Mouse (Mus musculus) left cerebral cortex, adult 2 months (tissue): ENCODE measurements around the gene Fam221a. TPM values are rescaled to one million over a fixed set of nuclear protein-coding genes. Genes with fewer than 3 reads are reported as not detected.

Experiments
- DNase-seq, 2 experiments: peaks; one replicate each; pipeline ENCODE4 v3.0.0; 2021 to 2022; ENCODE audit warnings: low spot score in 2 of 2, mixed read lengths in 1 of 2; ENCODE audit errors: extremely low spot score in 1 of 2
- H3K27ac ChIP-seq: fragments of 200-600 bp; 2 replicates; pipeline ENCODE4 v1.8.1; 2022
- H3K4me3 ChIP-seq: fragments of 200-600 bp; 2 replicates; pipeline ENCODE4 v1.8.1; 2022
- CTCF ChIP-seq: fragments of 200-600 bp; IDR thresholded peaks from 2 replicates; pipeline ENCODE4 v1.8.1; 2022; ENCODE audit warnings: antibody characterized with exemption, mild to moderate bottlenecking, moderate library complexity
- intact Hi-C: fragments of 180-260 bp; cut with DNase I; formaldehyde crosslinking; loops from one replicate; pipeline ENCODE4 v1.15.1; 2025
- long read RNA-seq, 2 experiments: library from polyadenylated mRNA; stranded (forward); transcript quantifications; one replicate each; pipeline ENCODE4 v2.0.0; 2021; ENCODE audit warnings: borderline mapping rate in 2 of 2
- total RNA-seq, 2 experiments: library from RNA; stranded (reverse); gene quantifications; 2 replicates each; pipeline ENCODE4 v1.2.3; 2021

The Fam221a gene
- 1 to 10 TPM; 1.2 to 1.4 TPM for total RNA-seq
- long read RNA-seq, experiment 1, result 0 reads
- long read RNA-seq, experiment 2, result 0 reads

DNA sequence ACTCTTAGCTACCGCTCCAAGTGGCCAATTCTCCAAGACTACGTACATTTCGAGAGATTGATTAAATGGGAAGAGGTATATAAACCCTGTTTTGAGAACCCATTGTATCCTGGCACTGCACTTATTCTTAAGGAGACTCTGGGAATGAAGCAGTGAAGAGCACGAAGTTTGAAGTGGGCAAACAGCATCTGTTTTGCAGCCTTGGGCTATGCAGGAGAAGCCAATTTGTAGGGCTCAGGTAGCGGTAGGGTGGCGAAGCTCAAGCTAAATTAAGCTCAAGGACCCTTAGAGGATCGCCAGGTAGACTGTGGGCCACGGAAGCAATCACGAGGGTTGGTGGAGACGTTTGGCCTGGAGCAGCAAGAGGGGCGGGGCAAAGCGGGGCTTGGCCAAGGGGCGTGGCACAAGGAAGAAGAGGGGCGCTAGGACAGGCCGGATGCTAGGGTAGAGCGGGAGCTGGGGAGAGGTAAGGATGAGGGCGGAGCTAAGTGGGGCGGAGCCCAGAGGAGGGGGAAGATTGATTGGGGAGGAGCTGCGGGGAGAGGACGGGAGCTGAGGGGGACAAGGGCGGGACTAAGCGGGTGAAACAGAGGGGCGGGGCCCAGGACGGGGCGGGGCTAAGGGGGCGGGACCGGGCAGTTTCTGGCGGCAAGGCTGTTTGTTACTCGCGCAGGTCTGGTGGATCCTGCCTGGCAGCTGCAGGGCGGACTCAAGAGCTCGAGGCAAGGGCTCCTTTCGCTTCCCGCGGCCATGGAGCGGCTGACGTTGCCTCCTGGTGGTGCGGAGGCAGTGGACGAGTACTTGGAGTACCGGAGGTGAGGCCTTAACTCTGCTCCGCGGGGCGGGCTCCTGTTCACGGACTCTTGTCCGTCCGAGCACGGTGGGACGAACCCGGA lies at the start of gene Fam221a:
Gene Fam221a (plus strand): TSS at position 581 of the 896 bp plus-strand sequence.
- Histone ChIP-seq H3K27ac (no peak within 1 kb of the TSS), H3K4me3 (peak within 1 kb of the TSS; percentile 63)
- peak; percentile 54 to 59 for DNase-seq
- no peak; the same call in 1 of the 2 replicates for TF ChIP-seq CTCF
- intact Hi-C loops, result loop anchor here (2.0 kb wide), 1 partner anchor 49 kb away; the partner anchor contains the start of gene Ccdc126

DNA sequence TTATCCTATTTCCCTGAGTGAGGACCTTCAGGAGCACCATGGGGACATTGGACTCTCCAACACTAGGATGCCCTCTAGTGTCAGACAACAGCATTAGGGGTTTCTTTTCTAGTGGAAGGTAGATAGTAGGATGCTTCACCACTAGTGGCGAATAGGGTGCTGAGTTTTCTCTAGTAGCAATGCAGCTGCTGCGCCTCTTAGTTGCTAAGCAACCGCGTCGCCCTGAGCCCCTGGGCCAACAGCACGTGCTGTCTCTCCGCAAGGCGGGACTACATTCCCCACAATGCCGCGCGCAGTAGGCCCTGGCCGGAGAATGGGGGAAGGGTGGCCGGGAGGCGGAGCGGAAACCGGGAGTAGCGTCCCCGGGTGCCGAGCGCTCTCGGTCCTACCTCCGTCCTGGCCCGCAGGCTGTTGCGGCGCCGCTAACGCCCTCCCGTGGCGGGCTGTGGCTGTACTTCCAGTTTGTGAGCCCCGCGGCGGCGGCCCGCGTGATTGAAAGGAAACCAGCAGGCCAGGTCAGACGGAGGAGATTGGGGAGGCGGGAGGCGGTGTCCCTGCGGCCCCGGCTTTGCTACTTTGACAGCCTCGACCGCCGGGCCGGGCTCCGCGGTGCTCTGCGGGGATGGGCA lies 48.5 kb upstream of the Fam221a start, which contains the start of gene Ccdc126:
Gene Ccdc126 (plus strand): TSS at position 309 of the 629 bp plus-strand sequence.
- intact Hi-C loops, result loop anchor here (1.0 to 2.0 kb wide), 3 partner anchors 48 to 78 kb away; partner anchors contain the start of gene Fam221a
- H3K4me3 ChIP-seq, result peak within 1 kb of the TSS; percentile 58

DNA sequence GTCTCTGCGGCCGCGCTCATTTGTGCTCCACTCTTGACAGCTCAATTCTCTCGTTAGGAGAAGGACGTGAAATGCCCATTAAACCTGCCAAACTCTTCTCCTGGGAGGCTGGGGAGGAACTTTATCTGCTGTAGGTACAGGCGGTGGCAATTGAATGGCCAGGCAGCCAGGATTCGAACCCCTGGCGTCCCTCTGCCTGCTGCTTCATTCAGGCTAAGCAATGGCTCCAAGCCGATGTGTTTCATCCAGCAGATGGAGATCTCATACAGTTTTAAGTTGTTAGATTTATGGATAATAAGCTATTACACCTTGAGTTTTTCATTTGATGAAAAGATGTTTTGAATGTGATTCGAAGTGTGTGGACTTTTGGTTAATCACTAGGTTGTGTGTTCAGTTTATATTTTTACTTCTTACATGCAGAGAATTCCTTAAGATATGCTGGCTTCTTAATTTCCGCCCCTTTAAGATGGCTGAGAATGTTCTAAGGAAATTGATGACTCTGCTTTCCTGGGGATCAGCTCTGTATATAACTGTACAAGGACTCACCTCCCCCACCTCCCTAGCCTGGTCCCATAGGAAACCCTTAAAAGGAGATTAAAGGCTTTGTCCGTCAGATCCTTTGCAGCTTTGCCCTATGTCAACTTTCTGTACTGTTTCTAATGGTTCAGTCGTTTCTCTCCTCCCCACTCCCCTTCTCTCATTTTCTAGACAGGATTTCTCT lies 47.8 kb upstream of the Fam221a start:
- H3K4me3 ChIP-seq, result peak overlapping the region; percentile 58
- no peak for DNase-seq
- peak overlapping the region; percentile 84 for H3K27ac ChIP-seq
- intact Hi-C loops, result loop anchor here (1.0 to 2.0 kb wide), 3 partner anchors 47 to 78 kb away; partner anchors contain the start of gene Fam221a
- no peak; the same call in 1 of the 2 replicates for TF ChIP-seq CTCF

More for the DNA sequence above, 48.5 kb upstream of the Fam221a start, which contains the start of gene Ccdc126:
- peak; percentile 97 to 99 for DNase-seq
- peak; percentile 78 for TF ChIP-seq CTCF
- peak within 1 kb of the TSS; percentile 84 for H3K27ac ChIP-seq

DNA sequence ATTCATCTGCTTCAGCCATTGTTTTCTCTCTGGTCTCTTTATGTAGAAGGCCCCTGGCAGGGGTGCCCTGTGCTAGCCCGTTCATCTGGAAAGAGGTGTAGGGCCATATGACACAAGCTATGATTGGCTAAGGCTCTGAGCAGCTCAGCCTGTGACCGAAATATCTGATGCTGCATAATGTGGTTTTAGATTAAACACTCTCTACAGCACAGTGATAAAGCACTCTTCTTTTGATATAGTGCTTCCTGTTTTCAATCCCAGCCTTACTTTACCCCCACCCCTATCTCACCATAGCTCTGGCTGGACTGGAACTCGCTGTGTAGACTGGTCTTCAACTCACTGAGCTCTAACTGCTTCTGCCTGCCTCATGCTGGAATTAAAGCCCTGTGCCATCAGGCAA lies 46.2 kb upstream of the Fam221a start:
- TF ChIP-seq CTCF, result no peak
- intact Hi-C loops, result no loop called here
- no peak for DNase-seq
- H3K27ac ChIP-seq, result no peak overlapping the region
- no peak overlapping the region for H3K4me3 ChIP-seq

DNA sequence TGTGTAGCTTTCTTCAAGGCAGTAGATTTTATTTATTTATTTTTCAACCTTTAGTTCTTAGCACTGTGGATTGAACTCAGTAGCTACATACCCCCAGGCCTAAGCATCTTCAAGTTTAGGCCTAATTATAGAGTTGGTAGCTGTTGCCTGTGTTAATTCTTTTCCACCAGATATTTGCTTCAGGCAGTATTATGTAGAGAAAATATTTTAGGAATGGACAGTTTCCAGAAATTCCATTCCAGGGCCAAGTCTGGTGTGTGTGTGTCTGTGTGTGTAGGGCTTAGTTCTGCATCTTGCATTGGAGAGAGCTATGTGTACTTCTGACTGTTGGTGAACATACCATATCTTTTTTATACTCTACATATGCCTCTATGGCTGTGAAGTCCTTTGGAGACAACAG lies 45.5 kb upstream of the Fam221a start:
- Histone ChIP-seq H3K4me3 (no peak overlapping the region), H3K27ac (no peak overlapping the region)
- TF ChIP-seq CTCF, result no peak
- intact Hi-C loops, result no loop called here
- DNase-seq, result no peak

DNA sequence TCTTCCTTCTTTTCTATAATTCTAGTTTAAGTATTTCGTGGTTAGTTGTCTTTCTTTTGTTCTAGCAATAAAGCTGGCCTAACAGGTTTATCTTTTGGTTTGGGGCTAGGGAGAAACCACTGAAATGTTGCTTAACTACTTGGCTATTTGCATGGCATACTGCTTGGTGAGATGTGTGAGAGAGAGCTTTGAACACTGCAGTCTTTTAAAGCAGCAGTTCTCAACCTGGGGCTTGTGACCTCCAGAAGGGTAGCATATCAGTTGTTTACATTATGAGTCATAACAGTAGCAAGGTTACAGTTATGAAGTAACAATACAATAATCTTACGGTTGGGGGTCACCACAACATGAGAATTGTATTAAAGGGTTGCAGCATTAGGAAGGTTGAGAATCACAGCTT lies 44.6 kb upstream of the Fam221a start:
- DNase-seq, result no peak
- H3K4me3 ChIP-seq, result no peak overlapping the region
- intact Hi-C loops, result no loop called here
- TF ChIP-seq CTCF, result no peak
- no peak overlapping the region for H3K27ac ChIP-seq

DNA sequence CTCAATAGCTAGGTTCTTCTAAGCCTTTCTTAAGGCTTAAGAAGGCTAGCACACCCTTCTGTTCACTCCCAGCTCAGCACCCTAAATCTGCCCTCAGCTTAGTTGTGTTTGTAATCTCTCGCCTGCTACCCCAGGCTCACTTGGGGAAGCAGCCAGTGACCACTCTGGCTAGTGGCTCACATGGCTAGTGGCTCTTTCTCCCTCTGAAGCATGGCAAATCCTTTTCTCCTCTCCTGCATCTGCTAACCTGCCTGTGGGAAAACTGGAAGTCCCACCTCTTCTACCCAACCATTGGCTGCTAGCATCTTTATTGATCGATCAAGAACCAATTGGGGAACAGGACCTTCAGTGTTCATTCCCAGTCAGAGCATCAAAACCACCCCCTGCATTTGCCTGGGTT lies 43.0 kb upstream of the Fam221a start:
- Histone ChIP-seq H3K4me3 (no peak overlapping the region), H3K27ac (no peak overlapping the region)
- no peak for DNase-seq
- TF ChIP-seq CTCF, result no peak
- intact Hi-C loops, result no loop called here

DNA sequence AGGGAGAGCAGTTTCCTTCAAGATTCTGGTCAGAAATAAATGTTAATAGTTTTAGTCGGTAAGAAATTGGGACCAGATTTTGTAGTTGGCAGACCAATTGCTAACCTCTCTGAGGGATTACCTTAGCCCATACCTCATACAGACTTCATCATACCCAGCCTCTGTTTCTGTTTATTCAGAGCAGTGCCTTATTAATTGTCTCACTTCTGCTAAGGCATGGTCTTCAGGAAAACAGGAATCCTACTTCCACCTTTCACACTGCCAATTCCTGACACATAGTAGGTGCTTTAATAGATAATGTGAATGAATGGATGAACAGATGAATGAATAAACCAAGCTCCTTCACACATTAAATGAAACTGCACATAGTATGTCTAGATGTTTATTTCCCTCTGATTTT lies 42.2 kb upstream of the Fam221a start:
- no peak for TF ChIP-seq CTCF
- intact Hi-C loops, result no loop called here
- no peak for DNase-seq
- H3K4me3 ChIP-seq, result no peak overlapping the region
- H3K27ac ChIP-seq, result no peak overlapping the region

DNA sequence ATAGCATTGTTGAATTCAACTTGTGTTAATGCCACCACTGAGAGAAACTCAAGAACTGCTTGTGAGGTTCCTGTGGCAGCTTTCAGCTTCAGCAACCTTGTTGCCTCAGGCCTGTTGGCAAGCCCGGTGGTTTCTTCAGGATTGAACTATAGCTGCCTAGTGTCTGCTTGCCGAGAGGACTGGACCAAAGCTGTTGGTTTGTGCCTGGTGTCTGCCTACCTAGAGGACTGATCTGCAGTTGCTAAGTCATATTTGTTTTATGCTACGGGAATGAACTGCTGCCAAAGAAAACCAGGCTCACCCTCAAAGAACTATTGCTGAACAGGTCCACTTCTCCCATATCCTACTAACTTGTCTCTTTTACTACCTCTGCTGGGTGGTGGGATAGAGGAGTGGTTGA lies 40.7 kb upstream of the Fam221a start:
- intact Hi-C loops, result no loop called here
- H3K27ac ChIP-seq, result no peak overlapping the region
- TF ChIP-seq CTCF, result no peak
- H3K4me3 ChIP-seq, result no peak overlapping the region
- DNase-seq, result no peak

DNA sequence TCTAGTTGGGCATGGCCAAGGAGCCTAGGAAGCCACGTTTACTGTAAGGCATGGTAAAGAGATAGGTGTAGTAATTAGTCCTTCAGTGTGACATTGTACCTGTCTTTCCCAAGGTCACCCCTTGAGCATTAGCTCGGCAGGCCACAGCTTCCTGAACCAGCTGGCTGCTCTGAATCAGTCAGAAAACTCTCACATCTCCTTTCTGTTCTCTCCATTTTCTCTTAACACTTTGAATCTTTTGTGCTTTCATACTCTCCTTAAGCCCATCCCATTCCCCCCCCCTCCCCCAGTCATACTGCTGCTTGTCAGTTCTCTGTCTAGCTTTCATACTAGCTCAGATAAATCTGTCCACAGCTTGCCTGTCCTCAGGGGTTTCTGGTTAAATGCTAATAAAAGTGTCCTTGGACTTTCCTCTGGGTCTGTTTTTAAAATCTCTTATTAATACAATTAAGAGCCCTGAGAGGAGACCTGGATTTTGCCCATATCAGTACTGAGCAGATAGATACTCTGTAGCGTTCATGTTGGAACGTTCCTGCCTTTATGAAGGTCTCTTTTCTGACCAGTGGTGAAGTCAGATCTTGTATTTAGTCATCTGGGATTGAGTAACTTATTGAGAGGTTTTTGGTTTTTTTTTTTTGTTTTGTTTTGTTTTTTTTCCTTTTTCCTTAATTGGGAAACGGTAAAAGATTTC lies 36.0 kb upstream of the Fam221a start:
- DNase-seq, result no peak
- H3K27ac ChIP-seq, result no peak overlapping the region
- no peak for TF ChIP-seq CTCF
- intact Hi-C loops, result no loop called here
- 0 out of 2 replicates have a peak overlapping the region, but pooled peaks have one; percentile 11 for H3K4me3 ChIP-seq

DNA sequence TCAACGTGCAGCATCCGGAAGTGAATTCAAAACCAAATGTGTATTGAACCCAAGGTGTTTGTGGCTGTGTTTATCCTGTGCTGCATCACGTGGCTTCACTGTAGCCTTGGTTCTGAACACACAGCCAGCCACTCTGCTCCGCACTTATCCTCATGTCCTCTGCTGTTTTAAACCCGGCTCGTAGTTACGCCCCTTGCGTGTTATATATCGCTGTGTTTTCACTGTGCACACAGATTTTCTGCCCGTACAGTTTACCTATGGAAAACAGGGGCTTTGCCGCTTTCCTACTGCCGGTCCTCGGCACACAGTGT lies 35.5 kb upstream of the Fam221a start:
- 0 out of 2 replicates have a peak overlapping the region, but pooled peaks have one; percentile 11 for H3K4me3 ChIP-seq
- DNase-seq, result no peak
- TF ChIP-seq CTCF, result no peak
- no peak overlapping the region for H3K27ac ChIP-seq
- intact Hi-C loops, result no loop called here
